Mouse (Mus musculus): ENCODE results near the gene Ptprn2.

Gene Ptprn2

DNA sequence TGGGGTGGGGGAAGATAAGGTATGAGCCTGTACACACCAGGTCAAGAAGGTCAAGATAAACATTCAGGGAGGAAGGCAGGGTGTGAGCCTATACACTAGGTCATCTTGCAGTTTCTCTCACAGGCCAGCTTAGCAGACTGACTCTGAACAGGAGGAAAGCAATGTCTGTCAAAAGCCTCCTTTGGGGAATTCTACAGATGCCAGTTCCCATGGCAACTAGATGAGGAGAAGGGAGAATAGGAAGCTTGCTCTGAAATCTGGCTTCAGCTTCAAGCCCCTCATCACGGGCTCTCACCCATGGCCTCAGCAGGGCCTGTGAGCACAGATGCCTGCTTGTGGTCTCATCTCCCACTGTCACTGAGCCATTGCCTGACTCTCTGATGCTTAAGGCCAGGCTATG, 421.9 kb downstream of the Ptprn2 start:
- DNase-seq = no peak

DNA sequence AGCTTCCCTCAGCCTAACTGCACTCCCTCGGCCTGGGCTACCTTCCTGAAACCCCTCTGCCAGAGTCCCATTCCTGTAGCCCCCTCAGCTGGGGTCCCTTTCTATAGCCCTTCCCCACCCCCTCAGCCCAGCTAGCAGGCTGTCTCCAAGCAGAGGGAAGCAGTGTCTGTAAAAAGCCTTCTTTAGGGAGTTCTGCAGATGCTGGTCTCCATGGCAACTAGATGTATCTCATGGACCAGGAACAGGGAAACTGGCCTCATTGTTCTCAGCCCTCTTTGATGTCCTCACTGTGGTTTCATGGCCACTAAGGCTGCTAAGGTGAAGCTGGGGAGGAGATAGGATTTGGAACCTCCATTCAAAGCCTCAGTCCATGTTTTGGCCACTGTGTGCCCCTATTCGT, 423.1 kb downstream of the Ptprn2 start:
- DNase-seq = no peak

GRCm38 (mm10) chr12:116916776-116917175, 431.3 kb downstream of the Ptprn2 start:
- no peak for DNase-seq

- no peak for DNase-seq
Observed at GRCm38 (mm10) chr12:116919185-116919584, 433.7 kb downstream of the Ptprn2 start.

DNA sequence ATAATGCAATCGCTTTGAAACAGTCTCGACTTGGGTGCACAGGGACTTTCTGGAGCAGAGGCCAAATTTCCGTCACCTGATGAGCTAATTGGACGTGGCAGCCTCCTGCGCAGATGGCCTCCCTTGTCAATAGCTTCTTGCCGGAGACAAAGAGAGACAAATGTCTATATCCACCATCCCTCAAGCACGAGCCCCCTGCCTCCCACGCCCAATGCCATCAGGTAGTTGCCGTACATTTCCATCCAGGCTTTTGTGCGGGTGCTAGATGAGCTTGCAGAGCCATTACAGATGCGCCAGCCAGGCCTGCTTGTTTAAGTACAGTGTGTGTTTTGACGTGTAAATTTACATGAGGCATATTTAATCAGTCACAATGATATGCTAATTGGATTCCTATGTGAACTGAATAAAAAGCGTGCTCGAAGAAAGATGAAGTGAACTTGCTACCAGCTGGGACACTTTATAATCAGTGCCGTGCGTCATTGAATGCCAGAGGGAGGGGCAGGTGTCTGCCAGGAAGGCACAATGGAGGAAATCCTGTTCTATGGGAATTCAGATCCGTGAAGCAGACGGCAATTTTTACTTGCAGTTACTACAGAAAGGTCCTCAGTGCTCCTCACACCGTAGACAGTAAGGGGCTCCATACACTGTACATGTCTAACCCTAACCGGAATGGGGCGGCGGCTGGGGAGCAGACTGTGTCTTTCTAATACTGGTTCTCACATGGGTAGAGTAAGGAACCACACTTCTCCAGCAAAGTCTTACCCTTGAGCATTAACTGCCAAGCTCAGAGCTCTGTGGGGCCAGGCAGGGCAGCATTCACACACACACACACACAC, 434.4 kb downstream of the Ptprn2 start:
- DNase-seq = no peak

DNA sequence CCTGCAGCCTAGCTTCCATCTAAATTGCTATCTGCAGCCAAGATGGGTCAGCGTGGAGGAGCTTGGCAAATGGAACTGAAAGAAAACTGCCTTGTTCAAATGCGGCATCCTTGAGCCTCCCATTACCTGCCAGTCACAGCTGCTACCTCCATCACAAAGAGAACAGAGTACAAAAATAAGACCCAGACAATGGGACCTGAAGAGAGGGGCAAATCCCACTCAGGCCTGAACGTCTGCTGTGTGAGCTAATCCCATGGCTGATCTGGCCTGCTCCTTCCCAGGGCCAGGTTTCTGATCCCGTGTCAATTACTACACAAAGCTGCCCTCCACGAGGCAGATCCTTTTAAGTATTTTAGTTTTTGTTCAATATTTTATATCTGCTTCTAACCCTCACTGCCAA, 441.6 kb downstream of the Ptprn2 start:
- no peak for DNase-seq

DNA sequence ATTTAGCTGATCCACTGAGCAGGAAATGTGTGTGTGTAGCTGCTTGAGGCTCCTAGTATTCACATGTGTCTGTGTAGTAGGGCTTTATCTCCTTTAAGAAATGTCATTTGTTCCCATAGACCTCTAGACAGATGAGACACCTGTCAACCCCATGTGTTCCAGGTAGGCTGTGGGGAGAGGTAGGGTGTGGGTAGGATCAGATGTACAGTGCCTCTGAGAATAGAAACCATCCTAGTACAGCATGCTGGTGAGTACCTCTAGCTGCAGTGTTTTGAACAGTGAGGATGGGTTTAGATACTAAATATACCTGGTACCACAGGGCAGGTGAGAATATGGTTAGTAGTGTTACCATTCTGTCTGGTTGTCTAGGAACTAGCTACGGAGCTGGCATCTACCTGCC, 442.0 kb downstream of the Ptprn2 start:
- DNase-seq = no peak

DNA sequence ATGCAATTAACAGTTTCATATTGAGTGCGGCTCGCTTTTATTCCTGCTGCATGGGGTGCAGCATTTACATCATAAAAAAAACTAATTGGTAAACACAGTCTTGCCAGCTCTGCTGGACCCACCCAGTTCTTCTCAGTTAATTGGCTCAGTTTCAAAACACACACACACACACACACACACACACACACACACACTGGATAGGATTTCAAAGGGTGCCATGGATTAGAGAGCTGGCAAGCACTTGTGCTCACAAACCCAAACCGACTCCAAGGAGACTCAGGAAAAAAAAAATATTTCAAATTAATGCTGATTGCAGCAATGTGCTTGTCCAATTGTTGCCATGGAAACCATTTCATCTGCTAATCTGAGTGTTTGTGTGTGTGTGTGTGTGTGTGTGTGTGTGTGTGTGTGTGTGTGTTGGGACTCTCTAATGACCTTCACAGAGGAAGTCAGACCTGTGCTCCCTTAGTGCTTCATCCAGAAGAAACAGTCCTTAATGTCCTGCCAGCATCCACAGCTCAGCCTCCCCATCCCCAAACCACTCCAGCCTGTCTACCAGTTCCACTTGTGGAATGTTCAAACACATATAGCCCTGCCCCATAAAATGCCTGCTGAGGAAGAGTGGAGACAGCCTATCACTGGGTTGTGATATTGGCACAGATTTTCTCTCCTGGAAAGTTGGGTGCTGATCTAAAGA, 452.8 kb downstream of the Ptprn2 start:
- DNase-seq = no peak

- no peak for DNase-seq
Observed at GRCm38 (mm10) chr12:116943883-116944282, 458.4 kb downstream of the Ptprn2 start.

DNA sequence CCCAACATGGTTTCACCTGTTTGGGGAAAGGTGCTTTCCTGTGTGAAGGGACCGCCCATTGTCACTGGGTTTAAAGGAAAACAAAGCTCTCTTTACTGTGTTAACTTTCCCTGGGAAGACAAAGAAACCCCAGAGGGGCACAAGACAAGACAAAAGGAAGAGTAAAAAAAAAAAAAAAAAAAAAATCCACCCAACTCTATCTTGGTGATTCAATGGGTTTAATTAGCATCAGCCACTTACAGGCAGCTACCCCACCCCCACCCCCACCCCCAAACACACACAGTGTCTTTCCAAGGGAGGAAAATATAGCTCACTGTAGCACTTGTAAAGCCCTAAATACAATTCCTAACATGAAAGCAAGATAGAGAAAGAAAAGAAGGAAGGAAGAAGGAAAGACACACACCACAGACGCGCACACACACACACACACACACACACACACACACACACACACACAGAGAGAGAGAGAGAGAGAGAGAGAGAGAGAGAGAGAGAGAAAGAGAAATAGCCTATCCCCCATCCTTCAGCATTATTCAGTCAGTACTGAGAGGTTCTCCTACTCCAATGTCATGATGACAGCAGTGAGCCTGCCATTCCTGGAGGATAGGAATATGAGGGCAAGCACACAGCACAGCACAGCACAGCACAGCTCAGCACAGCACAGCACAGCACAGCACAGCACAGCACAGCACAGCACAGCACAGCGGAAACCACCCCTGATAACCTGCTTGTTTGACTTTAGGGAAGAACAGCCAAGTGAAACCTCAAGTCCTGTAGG, 462.8 kb downstream of the Ptprn2 start:
- no peak for DNase-seq

GRCm38 (mm10) chr12:116949726-116950125, 464.2 kb downstream of the Ptprn2 start:
- no peak for DNase-seq

- no peak for DNase-seq
Observed at GRCm38 (mm10) chr12:116952452-116953205, 467.1 kb downstream of the Ptprn2 start.

DNA sequence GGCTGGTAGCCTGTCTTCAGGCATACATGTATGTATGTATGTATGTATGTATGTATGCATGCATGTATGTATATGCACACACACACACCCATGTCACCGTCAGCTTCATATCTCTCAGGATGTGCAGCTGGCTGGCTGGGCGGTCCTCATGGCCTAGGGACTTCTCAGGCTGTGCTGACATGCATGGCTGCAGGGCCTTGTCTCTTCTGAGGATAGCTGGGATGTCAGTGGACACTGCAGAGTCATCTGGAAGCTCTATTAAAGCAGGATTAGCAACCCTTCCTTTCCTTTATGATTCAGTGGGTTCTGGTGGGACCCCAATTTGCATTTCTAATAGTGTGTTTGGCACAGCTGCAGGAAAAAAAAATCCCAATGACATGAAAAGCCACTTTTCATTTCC, 473.6 kb downstream of the Ptprn2 start:
- no peak for DNase-seq

- DNase-seq = no peak
Observed at GRCm38 (mm10) chr12:116963906-116964305, 478.4 kb downstream of the Ptprn2 start.

GRCm38 (mm10) chr12:116968215-116968939, 482.9 kb downstream of the Ptprn2 start:
- DNase-seq = no peak

GRCm38 (mm10) chr12:116975547-116975946, 490.0 kb downstream of the Ptprn2 start:
- DNase-seq = no peak

- no peak for DNase-seq
Observed at GRCm38 (mm10) chr12:116976981-116977380, 491.5 kb downstream of the Ptprn2 start.

- no peak for DNase-seq
Observed at GRCm38 (mm10) chr12:116978201-116978600, 492.7 kb downstream of the Ptprn2 start.

DNA sequence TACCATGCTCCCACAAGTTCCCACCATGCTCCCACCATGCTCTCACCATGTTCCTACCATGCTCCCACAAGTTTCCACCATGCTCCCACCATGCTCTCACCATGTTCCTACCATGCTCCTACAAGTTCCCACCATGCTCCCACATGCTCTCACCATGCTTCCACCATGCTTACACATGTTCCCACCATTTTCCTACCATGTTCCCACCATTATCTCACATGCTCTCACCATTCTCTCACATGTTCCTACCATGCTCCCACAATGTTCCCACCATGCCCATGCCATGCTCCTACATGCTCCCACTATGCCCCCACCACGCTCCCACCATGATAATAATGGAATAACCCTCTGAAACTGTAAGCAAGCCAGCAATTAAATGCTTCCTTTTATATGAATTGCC, 495.8 kb downstream of the Ptprn2 start:
- no peak for DNase-seq

- DNase-seq = no peak
Observed at GRCm38 (mm10) chr12:116989144-116989543, 503.6 kb downstream of the Ptprn2 start.

DNA sequence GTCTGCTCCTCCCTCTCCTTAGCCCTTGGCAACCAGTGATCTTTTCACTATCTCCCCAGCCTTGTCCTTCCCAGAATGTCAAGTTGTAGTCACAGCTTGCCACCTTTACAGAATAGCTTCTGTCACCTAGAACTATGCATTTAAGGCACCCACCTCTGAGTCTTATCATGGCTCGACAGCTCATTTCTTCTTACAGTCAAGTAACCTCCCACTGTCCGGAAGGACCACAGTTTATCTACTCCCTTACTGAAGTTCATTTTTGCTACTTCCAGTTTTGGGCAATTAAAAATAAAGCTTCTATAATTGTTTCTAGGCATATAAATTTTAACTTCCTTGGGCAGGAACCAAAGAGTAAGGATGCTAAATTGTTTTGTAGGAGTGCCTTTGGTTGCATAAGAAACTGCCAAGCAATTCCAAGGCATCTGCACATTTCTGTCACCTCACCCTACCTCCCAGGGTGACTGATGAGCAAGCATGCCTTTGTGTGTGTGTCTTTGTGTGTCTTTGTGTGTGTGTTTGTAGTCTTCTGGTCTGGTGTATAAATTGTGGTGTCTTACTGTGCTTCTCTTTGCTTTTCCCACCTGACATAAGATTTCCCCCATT, 516.1 kb downstream of the Ptprn2 start:
- no peak for DNase-seq

All from kidney, adult 18-20 months (tissue).